ENCODE assay signal across 8 mouse cellular contexts in genomic region chr7:30193013-30193412, GRCm38 (mm10). TPM values are rescaled to one million over a fixed set of nuclear protein-coding genes. Genes with fewer than 3 reads are reported as not detected.
DNase-seq lines count a peak whose midpoint lies in the region; ATAC-seq and TF ChIP-seq lines count a peak whose summit lies in the region.

No protein-coding gene starts in this region.

- peak overlapping the region; percentile 83 for H3K9ac ChIP-seq in ES-Bruce4 (ENCODE audit: low read depth, poor library complexity, severe bottlenecking)
- peak overlapping the region; percentile 75 for H3K9ac ChIP-seq in forebrain, embryonic 13.5 days
- peak overlapping the region; percentile 89 for H3K9ac ChIP-seq in liver, embryonic 14.5 days (replicated peaks)

- TF ChIP-seq POLR2A in ES-Bruce4 (IDR thresholded peaks at IDR 0.05; ENCODE audit: insufficient read depth, low read length): peak; percentile 54

- H3K27me3 ChIP-seq in ES-Bruce4 (ENCODE audit: control insufficient read depth, insufficient read depth, low read length, poor library complexity, severe bottlenecking): no peaks in the 10 kb centered on the region
- no peaks in the 10 kb centered on the region for H3K27me3 ChIP-seq in forebrain, embryonic 13.5 days
- H3K27me3 ChIP-seq in liver, embryonic 14.5 days (ENCODE audit: control insufficient read depth, insufficient read depth, low read length): no peaks in the 10 kb centered on the region

- H3K9me3 ChIP-seq in ES-Bruce4 (replicated peaks; ENCODE audit: control insufficient read depth, insufficient read depth, low read length, poor library complexity, severe bottlenecking): no peaks in the 10 kb centered on the region
- H3K9me3 ChIP-seq in forebrain, embryonic 13.5 days (replicated peaks): no peaks in the 10 kb centered on the region
- no peaks in the 10 kb centered on the region for H3K9me3 ChIP-seq in liver, embryonic 14.5 days (ENCODE audit: control insufficient read depth, low read length)

- peak overlapping the region; percentile 73 for H3K4me3 ChIP-seq in ES-Bruce4 (ENCODE audit: low read depth, low read length)
- peak overlapping the region; percentile 71 for H3K4me3 ChIP-seq in forebrain, embryonic 13.5 days
- H3K4me3 ChIP-seq in liver, embryonic 14.5 days (ENCODE audit: insufficient read depth in 1 of 2, low read depth in 2 of 2, low read length in 2 of 2): peak overlapping the region; percentile 29 to 82; a peak in 2 of 4 replicates

- H3K4me1 ChIP-seq in ES-Bruce4 (ENCODE audit: control insufficient read depth, insufficient read depth, low read length): peaks cover 5% of the 10 kb centered on the region
- peaks cover 22% of the 10 kb centered on the region for H3K4me1 ChIP-seq in forebrain, embryonic 13.5 days
- H3K4me1 ChIP-seq in liver, embryonic 14.5 days (replicated peaks; ENCODE audit: control insufficient read depth in 2 of 2, insufficient read depth in 2 of 2, low read length in 1 of 2): peaks cover 9 to 15% of the 10 kb centered on the region in 2 experiments

- no peak for ATAC-seq in forebrain, embryonic 13.5 days
- no peak for ATAC-seq in liver, embryonic 14.5 days (ENCODE audit: insufficient read depth)
- ATAC-seq in activated CD4-positive, CD25-positive, alpha-beta regulatory T cell, adult 4 months: no peak

- H3K27ac ChIP-seq in ES-Bruce4 (ENCODE audit: insufficient read depth, low read length): peak overlapping the region; percentile 91
- H3K27ac ChIP-seq in forebrain, embryonic 13.5 days: no peak overlapping the region
- peak overlapping the region; percentile 66 for H3K27ac ChIP-seq in liver, embryonic 14.5 days

- 14% methylated on average over 9 of the region's 9 CpGs for WGBS in forebrain, embryonic 13.5 days
- WGBS in liver, embryonic 14.5 days (ENCODE audit: insufficient replicate concordance): 64% methylated on average over 9 of the region's 9 CpGs

- peaks cover 31% of the 10 kb centered on the region for H3K36me3 ChIP-seq in ES-Bruce4 (ENCODE audit: control insufficient read depth, insufficient read depth, low read length, poor library complexity, severe bottlenecking)
- peaks cover 46% of the 10 kb centered on the region for H3K36me3 ChIP-seq in forebrain, embryonic 13.5 days (ENCODE audit: poor library complexity, severe bottlenecking)
- peaks cover 26% of the 10 kb centered on the region for H3K36me3 ChIP-seq in liver, embryonic 14.5 days (replicated peaks; ENCODE audit: control insufficient read depth, insufficient read depth, low read depth)

- peak; percentile 40 for DNase-seq in gastrocnemius, postnatal 14 days
- no peak for DNase-seq in gastrocnemius, postnatal 25 days
- DNase-seq in liver, embryonic 14.5 days (ENCODE audit: low read depth in 3 of 3, low spot score in 3 of 3): no peak
- no peak for DNase-seq in urinary bladder, postnatal 36 days (ENCODE audit: low spot score in 2 of 2)
- DNase-seq in layer of hippocampus, adult 18-20 months (ENCODE audit: low spot score in 2 of 2): no peak

- peak overlapping the region; percentile 84 for H3K4me2 ChIP-seq in forebrain, embryonic 13.5 days
- H3K4me2 ChIP-seq in liver, embryonic 14.5 days (ENCODE audit: low read depth): peak overlapping the region; percentile 89

- no peak for TF ChIP-seq EP300 in ES-Bruce4 (IDR thresholded peaks at IDR 0.05; ENCODE audit: insufficient read depth, low read depth, low read length)
- TF ChIP-seq EP300 in liver, embryonic 14.5 days (IDR thresholded peaks at IDR 0.05; ENCODE audit: low read depth): no peak

- intact Hi-C loops in gastrocnemius, postnatal 14 days (cut with DNase I; ENCODE audit: low total_unique reads): no loop called here

- TF ChIP-seq CTCF in ES-Bruce4 (IDR thresholded peaks at IDR 0.05; ENCODE audit: low read depth, low read length): no peak
- TF ChIP-seq CTCF in liver, embryonic 14.5 days (IDR thresholded peaks at IDR 0.05; ENCODE audit: low read depth): no peak

RNA-seq across cellular contexts. Expression of gene Capns1, which starts 5.6 kb away (rescaled TPM):
- 100 to 1,000 TPM; 275 to 320 TPM for total RNA-seq in gastrocnemius, postnatal 14 days (2021)
- total RNA-seq in gastrocnemius, postnatal 25 days (2021): 100 to 1,000 TPM; 201 to 255 TPM
- 359 and 396 TPM in 2 replicates for polyA plus RNA-seq in ES-Bruce4 (2011; ENCODE audit: insufficient read depth, insufficient read length, low read depth, missing spikeins)
- 51.9 and 54.9 TPM in 2 replicates for polyA plus RNA-seq in forebrain, embryonic 13.5 days (2015; fragmentation: Nextera tagmentation; extraction: Ambion mirVana)
- 122 and 167 TPM in 2 replicates for polyA plus RNA-seq in liver, embryonic 14.5 days (2012; rRNA removed)
- polyA plus RNA-seq in liver, embryonic 14.5 days (2014; fragmentation: Nextera tagmentation; extraction: Ambion mirVana): 29.3 and 31.2 TPM in 2 replicates
- total RNA-seq in layer of hippocampus, adult 18-20 months (2021): 100 to 1,000 TPM; 205 to 227 TPM
- 10 to 100 TPM; 72.6 to 76.3 TPM for polyA plus RNA-seq in activated CD4-positive, CD25-positive, alpha-beta regulatory T cell, adult 4 months (2017; shearing (Covaris generic))

RNA-seq across cellular contexts. Expression of gene Cox7a1, which starts 9.1 kb away (rescaled TPM):
- 100 to 1,000 TPM; 827 to 966 TPM for total RNA-seq in gastrocnemius, postnatal 14 days (2021)
- 1,000 to 10,000 TPM; 1,093 to 1,260 TPM for total RNA-seq in gastrocnemius, postnatal 25 days (2021)
- 21.7 and 21.8 TPM in 2 replicates for polyA plus RNA-seq in ES-Bruce4 (2011; ENCODE audit: insufficient read depth, insufficient read length, low read depth, missing spikeins)
- polyA plus RNA-seq in forebrain, embryonic 13.5 days (2015; fragmentation: Nextera tagmentation; extraction: Ambion mirVana): 1.7 and 4.4 TPM in 2 replicates
- 3.5 TPM in 2 replicates for polyA plus RNA-seq in liver, embryonic 14.5 days (2012; rRNA removed)
- polyA plus RNA-seq in liver, embryonic 14.5 days (2014; fragmentation: Nextera tagmentation; extraction: Ambion mirVana): 5.5 and 7.0 TPM in 2 replicates
- total RNA-seq in layer of hippocampus, adult 18-20 months (2021): 1 to 10 TPM; 3.1 to 4.6 TPM
- 1 to 10 TPM in 1 of 2 experiments, not detected in 1; 4.6 TPM for polyA plus RNA-seq in activated CD4-positive, CD25-positive, alpha-beta regulatory T cell, adult 4 months (2017; shearing (Covaris generic))

RNA-seq across cellular contexts. Expression of gene Zfp146, which starts 23.5 kb away (rescaled TPM):
- 10 to 100 TPM; 23.5 to 27.0 TPM for total RNA-seq in gastrocnemius, postnatal 14 days (2021)
- 10 to 100 TPM; 21.4 to 28.0 TPM for total RNA-seq in gastrocnemius, postnatal 25 days (2021)
- 44.4 and 46.2 TPM in 2 replicates for polyA plus RNA-seq in ES-Bruce4 (2011; ENCODE audit: insufficient read depth, insufficient read length, low read depth, missing spikeins)
- 19.5 and 23.7 TPM in 2 replicates for polyA plus RNA-seq in forebrain, embryonic 13.5 days (2015; fragmentation: Nextera tagmentation; extraction: Ambion mirVana)
- 13.5 and 20.8 TPM in 2 replicates for polyA plus RNA-seq in liver, embryonic 14.5 days (2012; rRNA removed)
- polyA plus RNA-seq in liver, embryonic 14.5 days (2014; fragmentation: Nextera tagmentation; extraction: Ambion mirVana): 4.2 and 4.4 TPM in 2 replicates
- total RNA-seq in layer of hippocampus, adult 18-20 months (2021): 10 to 100 TPM; 48.3 to 53.7 TPM
- 10 to 100 TPM; 11.4 to 18.0 TPM for polyA plus RNA-seq in activated CD4-positive, CD25-positive, alpha-beta regulatory T cell, adult 4 months (2017; shearing (Covaris generic))

RNA-seq across cellular contexts. Expression of gene Polr2i, which starts 38.7 kb away (rescaled TPM):
- total RNA-seq in gastrocnemius, postnatal 14 days (2021): 10 to 100 TPM; 56.0 to 61.2 TPM
- 10 to 100 TPM; 50.8 to 58.9 TPM for total RNA-seq in gastrocnemius, postnatal 25 days (2021)
- 58.7 and 65.4 TPM in 2 replicates for polyA plus RNA-seq in ES-Bruce4 (2011; ENCODE audit: insufficient read depth, insufficient read length, low read depth, missing spikeins)
- 189 and 194 TPM in 2 replicates for polyA plus RNA-seq in forebrain, embryonic 13.5 days (2015; fragmentation: Nextera tagmentation; extraction: Ambion mirVana)
- polyA plus RNA-seq in liver, embryonic 14.5 days (2012; rRNA removed): 71.8 and 72.4 TPM in 2 replicates
- polyA plus RNA-seq in liver, embryonic 14.5 days (2014; fragmentation: Nextera tagmentation; extraction: Ambion mirVana): 59.2 and 61.1 TPM in 2 replicates
- 10 to 100 TPM; 55.1 to 59.8 TPM for total RNA-seq in layer of hippocampus, adult 18-20 months (2021)
- polyA plus RNA-seq in activated CD4-positive, CD25-positive, alpha-beta regulatory T cell, adult 4 months (2017; shearing (Covaris generic)): 10 to 100 TPM; 43.3 to 55.7 TPM

RNA-seq across cellular contexts. Expression of gene Tbcb, which starts 39.1 kb away (rescaled TPM):
- 10 to 100 TPM; 26.8 to 37.2 TPM for total RNA-seq in gastrocnemius, postnatal 14 days (2021)
- 10 to 100 TPM; 25.0 to 25.9 TPM for total RNA-seq in gastrocnemius, postnatal 25 days (2021)
- polyA plus RNA-seq in ES-Bruce4 (2011; ENCODE audit: insufficient read depth, insufficient read length, low read depth, missing spikeins): 86.6 and 90.0 TPM in 2 replicates
- polyA plus RNA-seq in forebrain, embryonic 13.5 days (2015; fragmentation: Nextera tagmentation; extraction: Ambion mirVana): 318 and 339 TPM in 2 replicates
- 13.1 and 24.4 TPM in 2 replicates for polyA plus RNA-seq in liver, embryonic 14.5 days (2012; rRNA removed)
- 44.8 and 47.1 TPM in 2 replicates for polyA plus RNA-seq in liver, embryonic 14.5 days (2014; fragmentation: Nextera tagmentation; extraction: Ambion mirVana)
- total RNA-seq in layer of hippocampus, adult 18-20 months (2021): 100 to 1,000 TPM; 128 to 131 TPM
- polyA plus RNA-seq in activated CD4-positive, CD25-positive, alpha-beta regulatory T cell, adult 4 months (2017; shearing (Covaris generic)): 100 to 1,000 TPM; 124 to 138 TPM
